Mouse (Mus musculus): ENCODE data around the gene Cacna1i. TPM values are rescaled to one million over a fixed set of nuclear protein-coding genes. Genes with fewer than 3 reads are reported as not detected.

Gene Cacna1i
- total RNA-seq, 2 experiments from 2014 or later, result not detected

Other genes starting within 250 kb of the Cacna1i start
- 19.1 and 20.1 TPM in 2 replicates for gene Syngr1, start 195.9 kb upstream of the Cacna1i start, total RNA-seq (2015; ENCODE audit: low replicate concordance)
- gene Syngr1, start 195.9 kb upstream of the Cacna1i start, total RNA-seq (2017; ENCODE audit: low replicate concordance), result 3.6 and 16.7 TPM in 2 replicates
- 600 and 647 TPM in 2 replicates for gene Rpl3, start 195.4 kb upstream of the Cacna1i start, total RNA-seq (2015; ENCODE audit: low replicate concordance)
- gene Rpl3, start 195.4 kb upstream of the Cacna1i start, total RNA-seq (2017; ENCODE audit: low replicate concordance), result 701 and 821 TPM in 2 replicates
- 8.6 and 9.2 TPM in 2 replicates for gene Tab1, start 154.1 kb upstream of the Cacna1i start, total RNA-seq (2015; ENCODE audit: low replicate concordance)
- 22.5 and 26.3 TPM in 2 replicates for gene Tab1, start 154.1 kb upstream of the Cacna1i start, total RNA-seq (2017; ENCODE audit: low replicate concordance)
- not detected in 2 replicates for gene Mgat3, start 113.5 kb upstream of the Cacna1i start, total RNA-seq (2015; ENCODE audit: low replicate concordance)
- not detected in 2 replicates for gene Mgat3, start 113.5 kb upstream of the Cacna1i start, total RNA-seq (2017; ENCODE audit: low replicate concordance)
- 15.5 and 18.9 TPM in 2 replicates for gene Mief1, start 53.2 kb upstream of the Cacna1i start, total RNA-seq (2015; ENCODE audit: low replicate concordance)
- 18.1 and 23.0 TPM in 2 replicates for gene Mief1, start 53.2 kb upstream of the Cacna1i start, total RNA-seq (2017; ENCODE audit: low replicate concordance)
- gene AC140267.1, start 51.4 kb upstream of the Cacna1i start, total RNA-seq (2015; ENCODE audit: low replicate concordance), result 43.2 TPM in 1 of 2 replicates, not detected in the other
- gene AC140267.1, start 51.4 kb upstream of the Cacna1i start, total RNA-seq (2017; ENCODE audit: low replicate concordance), result not detected in 2 replicates
- gene Atf4, start 32.1 kb upstream of the Cacna1i start, total RNA-seq (2015; ENCODE audit: low replicate concordance), result 287 and 355 TPM in 2 replicates
- 402 and 410 TPM in 2 replicates for gene Atf4, start 32.1 kb upstream of the Cacna1i start, total RNA-seq (2017; ENCODE audit: low replicate concordance)
- 13.8 and 15.5 TPM in 2 replicates for gene Rps19bp1, start 22.9 kb upstream of the Cacna1i start, total RNA-seq (2015; ENCODE audit: low replicate concordance)
- gene Rps19bp1, start 22.9 kb upstream of the Cacna1i start, total RNA-seq (2017; ENCODE audit: low replicate concordance), result 3.8 and 11.3 TPM in 2 replicates

Measured in erythroid progenitor cell, adult 5-6 weeks (primary cell).